Mouse (Mus musculus): ENCODE data around the gene 1700017B05Rik. TPM values are rescaled to one million over a fixed set of nuclear protein-coding genes. Genes with fewer than 3 reads are reported as not detected.
A peak's percentile ranks its signal among the peaks of the same experiment; 100 is the strongest.
"Not testable (repeated sequence)": the region's sequence is repeated elsewhere in the genome, so short reads cannot be mapped to it uniquely, and the experiment has no call there.

Gene 1700017B05Rik
- polyA plus RNA-seq, 1 experiment = 28.7 TPM

- no peak overlapping the region for H3K27ac ChIP-seq (ENCODE audit: insufficient read depth, low read depth, low read length)
- H3K4me3 ChIP-seq (ENCODE audit: low read depth, low read length) = no peak overlapping the region
- peaks cover 4% of the 10 kb centered on the region; the same call in 1 of the 2 replicates for H3K4me1 ChIP-seq (ENCODE audit: control insufficient read depth, insufficient read depth, insufficient read length, low read length)
- 77% methylated on average over 4 of the region's 4 CpGs for WGBS
- no peaks in the 10 kb centered on the region for H3K36me3 ChIP-seq (ENCODE audit: control insufficient read depth, insufficient read depth, low read length)
- no peaks in the 10 kb centered on the region for H3K27me3 ChIP-seq (ENCODE audit: control insufficient read depth, insufficient read depth, low read length)
- TF ChIP-seq POLR2A (IDR thresholded peaks at IDR 0.05; ENCODE audit: low read depth, low read length) (no peak), CTCF (IDR thresholded peaks at IDR 0.05; ENCODE audit: extremely low read depth, insufficient read length, insufficient replicate concordance, low read depth, low read length) (no peak)
These were observed 34.2 kb downstream of the 1700017B05Rik start for GRCm38 (mm10) chr9:57228186-57228585.

GRCm38 (mm10) chr9:57227203-57227602, 35.2 kb downstream of the 1700017B05Rik start:
- no peaks in the 10 kb centered on the region for H3K36me3 ChIP-seq (ENCODE audit: control insufficient read depth, insufficient read depth, low read length)
- 81% methylated on average over 5 of the region's 5 CpGs for WGBS
- no peak overlapping the region for H3K4me3 ChIP-seq (ENCODE audit: low read depth, low read length)
- TF ChIP-seq POLR2A (IDR thresholded peaks at IDR 0.05; ENCODE audit: low read depth, low read length) (no peak), CTCF (IDR thresholded peaks at IDR 0.05; ENCODE audit: extremely low read depth, insufficient read length, insufficient replicate concordance, low read depth, low read length) (no peak)
- H3K4me1 ChIP-seq (ENCODE audit: control insufficient read depth, insufficient read depth, insufficient read length, low read length) = peaks cover 4% of the 10 kb centered on the region; the same call in 1 of the 2 replicates
- no peaks in the 10 kb centered on the region for H3K27me3 ChIP-seq (ENCODE audit: control insufficient read depth, insufficient read depth, low read length)
- H3K27ac ChIP-seq (ENCODE audit: insufficient read depth, low read depth, low read length) = no peak overlapping the region

GRCm38 (mm10) chr9:57226628-57227122, 35.7 kb downstream of the 1700017B05Rik start:
- H3K27ac ChIP-seq (ENCODE audit: insufficient read depth, low read depth, low read length); H3K36me3 ChIP-seq (ENCODE audit: control insufficient read depth, insufficient read depth, low read length); H3K27me3 ChIP-seq (ENCODE audit: control insufficient read depth, insufficient read depth, low read length); H3K4me3 ChIP-seq (ENCODE audit: low read depth, low read length); H3K4me1 ChIP-seq (ENCODE audit: control insufficient read depth, insufficient read depth, insufficient read length, low read length): not testable (repeated sequence)
- 76% methylated on average over 6 of the region's 6 CpGs for WGBS

- no peak for TF ChIP-seq CTCF (IDR thresholded peaks at IDR 0.05; ENCODE audit: extremely low read depth, insufficient read length, insufficient replicate concordance, low read depth, low read length)
- TF ChIP-seq POLR2A (IDR thresholded peaks at IDR 0.05; ENCODE audit: low read depth, low read length) = no peak
- 52% methylated on average over 13 of the region's 13 CpGs for WGBS
- H3K27ac ChIP-seq (ENCODE audit: insufficient read depth, low read depth, low read length) = no peak overlapping the region
- no peaks in the 10 kb centered on the region for H3K27me3 ChIP-seq (ENCODE audit: control insufficient read depth, insufficient read depth, low read length)
- peaks cover 4% of the 10 kb centered on the region; the same call in 1 of the 2 replicates for H3K4me1 ChIP-seq (ENCODE audit: control insufficient read depth, insufficient read depth, insufficient read length, low read length)
- H3K36me3 ChIP-seq (ENCODE audit: control insufficient read depth, insufficient read depth, low read length) = no peaks in the 10 kb centered on the region
- no peak overlapping the region for H3K4me3 ChIP-seq (ENCODE audit: low read depth, low read length)
These were observed 36.4 kb downstream of the 1700017B05Rik start for GRCm38 (mm10) chr9:57225780-57226627.

- Histone ChIP-seq H3K4me3 (ENCODE audit: low read depth, low read length) (no peak overlapping the region), H3K36me3 (ENCODE audit: control insufficient read depth, insufficient read depth, low read length) (no peaks in the 10 kb centered on the region), H3K27ac (ENCODE audit: insufficient read depth, low read depth, low read length) (no peak overlapping the region), H3K27me3 (ENCODE audit: control insufficient read depth, insufficient read depth, low read length) (no peaks in the 10 kb centered on the region), H3K4me1 (ENCODE audit: control insufficient read depth, insufficient read depth, insufficient read length, low read length) (no peaks in the 10 kb centered on the region; the same call in 1 of the 2 replicates)
- TF ChIP-seq CTCF (IDR thresholded peaks at IDR 0.05; ENCODE audit: extremely low read depth, insufficient read length, insufficient replicate concordance, low read depth, low read length) = no peak
- no peak for TF ChIP-seq POLR2A (IDR thresholded peaks at IDR 0.05; ENCODE audit: low read depth, low read length)
These were observed 39.1 kb downstream of the 1700017B05Rik start for GRCm38 (mm10) chr9:57223341-57223740.

- Histone ChIP-seq H3K27me3 (ENCODE audit: control insufficient read depth, insufficient read depth, low read length) (no peaks in the 10 kb centered on the region), H3K4me1 (ENCODE audit: control insufficient read depth, insufficient read depth, insufficient read length, low read length) (no peaks in the 10 kb centered on the region), H3K27ac (ENCODE audit: insufficient read depth, low read depth, low read length) (no peak overlapping the region), H3K4me3 (ENCODE audit: low read depth, low read length) (no peak overlapping the region), H3K36me3 (ENCODE audit: control insufficient read depth, insufficient read depth, low read length) (no peaks in the 10 kb centered on the region)
- TF ChIP-seq CTCF (IDR thresholded peaks at IDR 0.05; ENCODE audit: extremely low read depth, insufficient read length, insufficient replicate concordance, low read depth, low read length) = peak; percentile 39; the same call in 1 of the 2 replicates
- TF ChIP-seq POLR2A (IDR thresholded peaks at IDR 0.05; ENCODE audit: low read depth, low read length) = no peak
- 14% methylated on average over 6 of the region's 6 CpGs for WGBS
These were observed 42.1 kb downstream of the 1700017B05Rik start for GRCm38 (mm10) chr9:57220356-57220755.

- WGBS = 79% methylated on average over 1 of the region's 1 CpGs
- H3K36me3 ChIP-seq (ENCODE audit: control insufficient read depth, insufficient read depth, low read length) = no peaks in the 10 kb centered on the region
- TF ChIP-seq POLR2A (IDR thresholded peaks at IDR 0.05; ENCODE audit: low read depth, low read length) = no peak
- no peak for TF ChIP-seq CTCF (IDR thresholded peaks at IDR 0.05; ENCODE audit: extremely low read depth, insufficient read length, insufficient replicate concordance, low read depth, low read length)
These were observed 42.9 kb downstream of the 1700017B05Rik start for GRCm38 (mm10) chr9:57219511-57219910.

More at GRCm38 (mm10) chr9:57219511-57219910, 42.9 kb downstream of the 1700017B05Rik start:
- Histone ChIP-seq H3K27me3 (ENCODE audit: control insufficient read depth, insufficient read depth, low read length) (no peaks in the 10 kb centered on the region), H3K4me1 (ENCODE audit: control insufficient read depth, insufficient read depth, insufficient read length, low read length) (no peaks in the 10 kb centered on the region), H3K27ac (ENCODE audit: insufficient read depth, low read depth, low read length) (no peak overlapping the region), H3K4me3 (ENCODE audit: low read depth, low read length) (no peak overlapping the region)

All from small intestine, adult 2 months (tissue).